Mouse (Mus musculus): Measurements from ENCODE around the gene Cpxm2.

DNA sequence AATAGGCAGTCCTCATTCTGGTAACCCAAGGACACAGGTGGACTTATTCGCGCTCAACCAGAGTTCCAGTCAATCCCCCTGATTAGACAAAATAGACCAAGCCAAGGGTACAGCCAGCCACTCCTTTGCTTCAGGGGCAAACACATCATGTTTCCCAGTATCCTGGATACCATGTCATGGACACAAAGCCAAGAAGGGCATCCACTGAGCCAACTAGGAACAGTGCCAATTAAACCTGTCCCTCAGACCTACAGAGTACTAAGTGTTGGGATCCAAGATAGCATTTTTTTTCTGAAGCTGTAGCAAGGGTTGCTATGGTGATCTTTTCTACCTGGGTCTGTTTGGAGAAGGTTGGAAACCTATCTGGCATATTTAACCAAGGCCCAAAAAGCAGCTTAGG, 39.1 kb upstream of the Cpxm2 start:
- TF ChIP-seq CTCF (IDR thresholded peaks at IDR 0.05; ENCODE audit: borderline replicate concordance, extremely low read depth, insufficient read depth, insufficient read length) (no peak), POLR2A (IDR thresholded peaks at IDR 0.05; ENCODE audit: borderline replicate concordance, extremely low read depth, insufficient read depth, insufficient read length, poor library complexity, severe bottlenecking) (no peak)

Measured in brain, embryonic 14.5 days (tissue).